Mouse (Mus musculus): ENCODE results near the gene Cstl1.
"Not testable (repeated sequence)": the region's sequence is repeated elsewhere in the genome, so short reads cannot be mapped to it uniquely, and the experiment has no call there.

The Cstl1 gene

DNA sequence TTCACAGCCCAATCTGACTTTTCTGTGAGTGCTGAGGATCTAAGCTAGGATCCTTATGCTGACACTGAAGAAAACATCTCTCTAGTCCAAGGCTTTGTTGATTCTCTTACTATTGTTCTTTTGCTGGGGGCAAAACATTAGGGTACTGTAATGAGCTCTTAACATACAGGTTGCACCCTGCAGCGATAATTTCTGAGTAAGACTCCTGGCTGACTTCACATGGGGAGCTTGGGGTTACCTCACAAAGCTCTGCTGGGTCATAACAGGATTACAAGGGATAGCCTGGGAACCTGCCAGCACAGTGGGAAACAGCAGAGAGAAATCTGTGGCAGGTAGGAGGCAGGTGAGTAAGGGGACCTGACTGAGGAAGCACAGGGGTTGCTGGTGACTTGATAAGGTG is at the start of gene Cstl1:
Gene Cstl1 (plus strand): TSS at position 301 of the 400 bp plus-strand sequence.
- DNase-seq: no peak

- DNase-seq: peak; percentile 85
These were observed 43.6 kb upstream of the Cstl1 start for GRCm38 (mm10) chr2:148706409-148707201.

GRCm38 (mm10) chr2:148707202-148707530 is 43.0 kb upstream of the Cstl1 start:
- DNase-seq: peak; percentile 79

GRCm38 (mm10) chr2:148712326-148712725 is 37.8 kb upstream of the Cstl1 start:
- peak; percentile 75 for DNase-seq

GRCm38 (mm10) chr2:148717072-148717471 is 33.1 kb upstream of the Cstl1 start:
- peak; percentile 60 for DNase-seq

DNA sequence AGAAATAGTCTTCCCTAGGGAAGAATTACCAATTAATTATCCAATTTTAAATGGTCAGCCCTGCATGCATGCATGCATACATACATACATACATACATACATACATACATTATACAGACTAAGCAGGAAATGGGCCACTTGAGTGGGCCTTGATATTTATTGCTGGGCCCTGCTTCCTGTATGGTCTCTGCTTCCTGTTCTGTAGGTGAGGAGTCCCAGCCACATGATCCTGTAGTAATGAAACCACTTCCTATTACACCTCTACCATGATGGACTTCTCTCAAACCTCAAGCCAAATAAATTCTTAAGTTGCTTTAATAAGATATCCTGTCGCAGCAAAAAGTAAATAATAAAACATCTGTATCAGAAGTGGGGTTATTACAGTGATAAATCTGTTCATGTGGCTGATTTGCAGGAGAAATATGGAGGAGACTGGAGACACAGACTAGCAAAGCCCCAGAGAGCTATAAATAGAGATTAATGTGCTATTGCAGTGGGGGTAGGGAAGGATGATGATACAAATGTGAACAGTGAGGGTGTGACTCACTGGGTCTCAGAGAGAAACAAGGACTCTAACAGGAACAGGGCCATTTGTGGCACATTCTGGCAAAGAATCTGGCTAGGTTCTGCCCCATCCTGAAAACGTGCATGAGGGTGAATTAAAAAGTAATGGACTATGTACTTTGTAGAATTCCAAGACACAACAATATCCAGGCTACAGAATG is 30.7 kb upstream of the Cstl1 start:
- DNase-seq: no peak

- DNase-seq: peak; percentile 92
These were observed 18.4 kb upstream of the Cstl1 start for GRCm38 (mm10) chr2:148731614-148732326.

DNA sequence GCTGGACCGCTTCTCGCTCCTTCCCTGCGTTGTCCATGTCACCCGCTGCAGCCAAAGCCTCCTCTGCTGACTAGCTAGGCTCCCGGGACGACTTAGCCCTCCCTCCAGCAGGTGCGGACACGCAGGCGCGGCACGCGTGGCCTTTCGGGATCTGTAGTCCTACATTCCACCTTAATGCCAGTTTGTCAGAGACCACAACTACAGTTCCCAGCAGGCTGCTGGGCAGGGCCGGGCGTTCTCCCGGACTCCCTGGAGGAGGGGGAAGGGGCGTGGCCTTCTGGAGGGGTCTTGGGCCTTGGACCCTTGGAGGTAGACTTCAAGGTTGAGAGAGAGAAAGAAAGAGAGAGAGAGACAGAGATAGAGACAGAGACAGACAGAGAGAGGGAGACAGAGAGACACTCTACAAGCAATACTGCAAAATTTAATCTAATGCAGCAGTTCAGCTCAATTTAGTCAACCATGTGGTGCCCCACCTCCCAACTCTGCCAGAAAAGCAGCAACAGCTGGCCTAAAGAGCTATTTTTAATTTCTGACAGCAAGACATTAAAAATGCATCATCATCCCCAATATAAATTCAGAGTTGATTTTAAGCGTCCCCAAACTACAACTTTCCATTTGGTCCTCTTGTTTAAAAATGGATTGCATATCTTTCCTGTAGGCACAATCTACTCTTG is 17.7 kb upstream of the Cstl1 start, which contains the start of gene Napb:
Gene Napb (minus strand): TSS at position 141 of the 674 bp plus-strand sequence.
- DNase-seq: peak; percentile 100

- peak; percentile 74 for DNase-seq
These were observed 7.2 kb upstream of the Cstl1 start for GRCm38 (mm10) chr2:148743001-148743400.

DNA sequence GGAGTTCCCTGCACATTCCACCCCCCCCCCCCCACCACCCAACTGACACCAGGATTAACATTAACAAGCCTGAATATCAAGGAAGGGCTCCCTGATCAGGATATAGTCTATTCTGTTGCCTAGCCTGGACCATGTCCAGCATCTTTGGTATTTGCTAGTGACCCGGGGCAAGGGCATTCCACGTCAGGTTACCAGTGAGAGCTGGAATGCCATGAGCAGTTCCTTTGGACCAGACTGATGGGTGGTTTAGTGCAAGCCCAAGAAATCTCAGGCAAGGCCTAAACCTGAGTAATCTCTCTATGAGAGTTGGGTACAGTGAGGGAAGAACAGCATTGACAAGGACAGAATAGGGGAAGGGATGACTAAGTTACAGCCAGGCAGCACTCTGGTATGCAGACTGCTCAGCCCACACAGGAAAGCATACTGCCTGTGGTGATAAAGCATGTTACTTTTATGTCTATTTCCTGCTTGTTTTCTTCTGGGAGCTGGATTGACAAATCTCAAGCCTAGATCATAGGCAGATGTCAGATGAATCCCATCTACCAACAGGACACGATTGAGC is 6.2 kb upstream of the Cstl1 start:
- DNase-seq: peak; percentile 49

DNA sequence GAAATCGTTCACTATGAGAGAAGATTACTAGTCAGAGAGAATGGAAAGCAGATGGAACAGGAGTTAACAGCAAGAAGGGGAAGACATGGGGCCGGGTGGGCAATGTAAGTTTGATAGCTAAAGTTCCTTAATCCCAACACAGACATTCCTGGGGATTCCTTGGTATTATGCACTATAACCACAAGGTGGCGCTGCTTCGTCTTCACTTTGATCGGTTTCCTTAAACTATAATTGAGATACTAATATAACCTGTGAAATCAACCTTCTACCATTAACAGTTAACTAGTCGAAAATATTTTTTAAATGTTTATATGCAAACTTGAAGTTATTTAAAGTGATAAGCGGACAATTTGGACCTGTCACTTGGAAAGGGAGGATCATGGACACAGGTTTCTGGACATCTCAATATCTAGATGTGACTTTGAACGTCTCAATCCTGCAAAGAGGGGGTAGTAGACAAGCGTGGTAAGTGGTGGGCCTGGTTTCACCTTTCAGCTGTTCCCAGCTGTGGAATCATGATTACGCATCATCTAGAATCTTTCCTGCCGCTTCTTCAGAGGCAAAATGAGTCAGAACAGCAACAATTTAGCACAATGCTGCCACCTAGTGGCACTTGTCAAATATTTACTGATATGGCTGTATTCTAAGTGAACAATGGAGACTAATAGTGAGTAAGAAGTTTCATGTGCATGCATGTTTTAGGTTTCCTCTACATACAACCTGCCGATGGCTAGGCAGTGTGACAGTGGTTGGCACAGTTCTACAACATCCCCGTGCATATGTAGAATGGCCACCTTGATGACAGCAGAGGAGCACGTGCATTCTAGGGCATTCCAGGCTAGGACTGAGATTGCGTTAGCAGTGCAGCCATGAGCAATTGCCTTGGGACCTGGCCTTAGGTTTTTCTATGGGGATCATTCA is 2.0 kb downstream of the Cstl1 start:
- DNase-seq: peak; percentile 89

DNA sequence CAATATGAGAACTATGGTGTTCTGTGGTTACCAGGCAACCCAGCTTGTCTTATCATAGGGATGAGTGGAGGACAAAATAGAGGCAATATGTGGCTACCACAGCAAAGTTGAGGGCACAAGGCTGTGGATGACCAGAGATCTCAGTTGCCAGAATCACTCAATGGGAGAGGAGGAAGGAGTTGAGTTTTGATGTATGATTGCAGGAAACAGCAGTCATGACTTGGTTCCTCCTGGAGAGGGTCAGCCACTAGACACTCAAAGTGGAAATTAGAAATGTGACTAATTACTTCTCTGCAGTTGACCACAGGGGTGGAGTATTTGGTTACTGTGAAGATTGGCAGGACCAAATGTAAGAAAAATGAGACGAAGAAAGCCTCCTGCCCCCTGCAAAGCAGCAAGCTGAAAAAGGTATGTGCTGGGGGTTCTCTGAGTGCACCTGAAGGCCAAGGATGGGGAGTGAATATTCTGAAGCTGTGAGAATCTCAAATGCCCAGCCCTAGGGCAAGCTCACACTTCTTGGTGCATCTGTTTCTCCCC is 4.2 kb downstream of the Cstl1 start:
- no peak for DNase-seq

GRCm38 (mm10) chr2:148763648-148764388 is 13.7 kb downstream of the Cstl1 start:
- DNase-seq: peak; percentile 78

- DNase-seq: not testable (repeated sequence)
These were observed 21.2 kb downstream of the Cstl1 start, which contains the start of gene Cst11 for GRCm38 (mm10) chr2:148771397-148771796. TSS of gene Cst11 (minus strand) at chr2:148771497.

DNA sequence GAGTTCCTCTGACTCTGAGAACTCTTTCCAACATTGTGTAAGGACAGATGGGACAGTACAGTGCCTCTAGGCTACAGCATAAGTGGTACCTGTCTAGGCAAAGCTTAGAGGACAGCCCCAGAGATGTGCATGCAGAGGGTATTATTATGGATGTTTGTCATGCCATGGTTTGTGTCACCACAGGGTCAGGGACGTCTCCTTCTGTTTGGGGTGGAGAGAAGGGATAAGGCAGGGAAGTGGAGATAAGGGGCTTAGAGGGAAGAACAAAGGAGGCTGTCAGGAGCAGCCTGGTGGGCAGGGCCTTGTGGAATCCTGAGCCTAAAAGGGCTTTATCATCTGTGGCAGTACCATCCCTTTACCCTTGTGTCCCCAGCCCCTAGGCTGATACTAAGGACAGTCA is 31.6 kb downstream of the Cstl1 start, which contains the start of gene 8030411F24Rik:
Gene 8030411F24Rik (plus strand): TSS at position 301 of the 400 bp plus-strand sequence.
- peak; percentile 64 for DNase-seq

GRCm38 (mm10) chr2:148789142-148789541 is 39.0 kb downstream of the Cstl1 start, which contains the start of gene Cst12:
TSS of gene Cst12 (plus strand) at chr2:148789361.
- DNase-seq: peak; percentile 80

DNA sequence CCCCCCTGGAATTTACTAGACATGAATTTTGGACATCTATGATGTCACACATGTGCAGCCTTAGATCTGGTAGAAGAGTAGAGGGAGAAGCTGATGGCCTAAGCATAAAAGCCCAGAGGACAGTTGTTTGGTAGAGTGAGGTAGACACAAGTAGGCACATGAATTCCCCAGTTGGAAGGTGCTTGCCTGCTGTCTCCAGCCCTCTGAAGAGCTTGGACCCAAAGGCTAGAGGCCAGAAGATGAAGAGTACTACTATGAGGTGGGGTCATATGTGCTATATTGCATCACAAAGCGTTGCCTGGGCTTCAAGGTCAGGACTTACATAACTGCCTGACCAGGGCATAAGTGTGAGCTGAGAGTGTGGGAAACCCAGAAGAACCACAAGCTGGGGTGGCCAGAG is 48.3 kb downstream of the Cstl1 start, which contains the start of gene Cst8:
Gene Cst8 (plus strand): TSS at position 301 of the 400 bp plus-strand sequence.
- DNase-seq: no peak

DNA sequence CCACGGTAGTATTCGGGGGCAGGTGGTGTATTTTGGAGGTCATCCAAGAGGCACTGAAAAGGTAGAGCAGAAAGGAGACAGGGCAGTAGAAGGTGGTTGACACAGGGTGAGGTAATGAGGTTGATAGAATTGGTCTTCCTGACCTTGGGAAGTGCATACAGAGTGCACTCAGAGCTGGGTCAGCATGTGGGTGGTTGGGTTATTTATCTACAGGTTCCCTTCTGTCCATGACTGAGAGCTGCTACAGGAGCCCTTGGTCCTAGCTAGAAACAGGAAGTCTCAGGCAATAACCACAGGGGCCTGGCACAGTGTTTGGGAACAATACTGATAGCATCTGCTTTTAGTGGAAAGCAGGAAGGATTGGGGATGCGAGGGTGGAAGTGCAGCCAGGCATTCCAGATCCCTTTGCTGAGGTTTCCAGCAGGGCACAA is 51.3 kb downstream of the Cstl1 start:
- DNase-seq: peak; percentile 84

All from heart, adult 11 months (tissue).